Mouse (Mus musculus) MEL (cell line): Measurements from ENCODE around the gene Polr2c. TPM values are rescaled to one million over a fixed set of nuclear protein-coding genes. Genes with fewer than 3 reads are reported as not detected.

Experiments used
- DNase-seq: peaks from one replicate; pipeline ENCODE4 v3.0.0; 2011; ENCODE audit warnings: low read depth, low spot score
- H3K27ac ChIP-seq: 2 replicates; pipeline ENCODE4 v1.5.1; 2012; ENCODE audit warnings: low read depth, mild to moderate bottlenecking, control low read depth, low read length, moderate library complexity; ENCODE audit not compliant: control insufficient read depth
- H3K27me3 ChIP-seq, 2 experiments: fragments of 150-350 bp in 1 of 2; sonication (generic) in 1 of 2; 2 replicates each; pipeline ENCODE4 v1.6.1; 2012; ENCODE audit warnings: low read length in 2 of 2, mild to moderate bottlenecking in 2 of 2, improper control_type of control experiment in 1 of 2, moderate library complexity in 1 of 2; ENCODE audit not compliant: insufficient read depth in 2 of 2, control insufficient read depth in 1 of 2
- H3K36me3 ChIP-seq, 2 experiments: 2 replicates each; pipeline ENCODE4 v1.6.1; 2012 to 2014; ENCODE audit warnings: low read length in 2 of 2, improper control_type of control experiment in 1 of 2, inconsistent platforms in 1 of 2, mild to moderate bottlenecking in 1 of 2; ENCODE audit not compliant: insufficient read depth in 2 of 2, control insufficient read depth in 1 of 2
- H3K4me1 ChIP-seq, 2 experiments: fragments of 150-350 bp in 1 of 2; sonication (generic) in 1 of 2; 2 replicates each; pipeline ENCODE4 v1.6.1; 2012; ENCODE audit warnings: low read length in 2 of 2, improper control_type of control experiment in 1 of 2, mild to moderate bottlenecking in 1 of 2; ENCODE audit not compliant: insufficient read depth in 2 of 2, control insufficient read depth in 1 of 2
- H3K4me3 ChIP-seq, 2 experiments: fragments of 150-350 bp in 1 of 2; sonication (generic) in 1 of 2; 2 replicates each; pipeline ENCODE4 v1.5.1; 2012; ENCODE audit warnings: low read depth in 2 of 2, low read length in 2 of 2, mild to moderate bottlenecking in 2 of 2, moderate library complexity in 2 of 2, control low read depth in 1 of 2, improper control_type of control experiment in 1 of 2; ENCODE audit not compliant: control insufficient read depth in 1 of 2, insufficient read depth in 1 of 2
- H3K79me2 ChIP-seq: 2 replicates; pipeline ENCODE4 v1.6.1; 2012; ENCODE audit warnings: mild to moderate bottlenecking, low read length, moderate library complexity; ENCODE audit not compliant: control insufficient read depth, poor library complexity, insufficient read depth
- H3K9ac ChIP-seq: 2 replicates; pipeline ENCODE4 v1.6.1; 2012; ENCODE audit warnings: low read depth, mild to moderate bottlenecking, control low read depth, low read length, moderate library complexity; ENCODE audit not compliant: control insufficient read depth, poor library complexity, severe bottlenecking
- H3K9me3 ChIP-seq: fragments of 150-350 bp; sonication (generic); replicated peaks from 2 replicates; pipeline ENCODE4 v1.6.1; 2012; ENCODE audit warnings: mild to moderate bottlenecking, low read length, improper control_type of control experiment, moderate library complexity; ENCODE audit not compliant: insufficient read depth
- CTCF ChIP-seq, 3 experiments: IDR thresholded peaks in 2 of 3; conservative IDR thresholded peaks in 1 of 3; 2 replicates each; pipeline ENCODE4 v1.5.1; 2011 to 2012; ENCODE audit warnings: low read length in 3 of 3, low read depth in 2 of 3, mild to moderate bottlenecking in 2 of 3, improper control_type of control experiment in 1 of 3, inconsistent platforms in 1 of 3, mixed read lengths in 1 of 3, moderate library complexity in 1 of 3; ENCODE audit not compliant: control insufficient read depth in 1 of 3, insufficient read depth in 1 of 3, poor library complexity in 1 of 3, severe bottlenecking in 1 of 3
- E2F4 ChIP-seq: IDR thresholded peaks from 2 replicates; pipeline ENCODE4 v1.6.1; 2011; ENCODE audit warnings: low read depth, low read length, improper control_type of control experiment, borderline replicate concordance
- ELF1 ChIP-seq: IDR thresholded peaks from 2 replicates; pipeline ENCODE4 v1.6.1; 2014; ENCODE audit warnings: low read depth, mild to moderate bottlenecking, inconsistent platforms, low read length, improper control_type of control experiment, moderate library complexity
- GABPA ChIP-seq: IDR thresholded peaks from 2 replicates; pipeline ENCODE4 v1.6.1; 2012; ENCODE audit warnings: low read depth, mild to moderate bottlenecking, inconsistent platforms, low read length, improper control_type of control experiment, moderate library complexity
- MYB ChIP-seq: IDR thresholded peaks from 2 replicates; pipeline ENCODE4 v1.6.1; 2011; ENCODE audit warnings: mild to moderate bottlenecking, low read depth, low read length, improper control_type of control experiment
- NRF1 ChIP-seq: IDR thresholded peaks from 2 replicates; pipeline ENCODE4 v1.6.1; 2014; ENCODE audit warnings: low read depth, mild to moderate bottlenecking, inconsistent platforms, low read length, improper control_type of control experiment, moderate library complexity; ENCODE audit not compliant: poor library complexity, insufficient read depth, severe bottlenecking
- POLR2AphosphoS2 ChIP-seq: IDR thresholded peaks from 2 replicates; pipeline ENCODE4 v1.6.1; 2011; ENCODE audit warnings: low read length, improper control_type of control experiment
- RAD21 ChIP-seq: IDR thresholded peaks from 2 replicates; pipeline ENCODE4 v1.6.1; 2011; ENCODE audit warnings: mild to moderate bottlenecking, low read depth, low read length, improper control_type of control experiment
- SIN3A ChIP-seq: IDR thresholded peaks from 2 replicates; pipeline ENCODE4 v1.6.1; 2012; ENCODE audit warnings: low read length, improper control_type of control experiment, inconsistent platforms
- SMC3 ChIP-seq: IDR thresholded peaks from 2 replicates; pipeline ENCODE4 v1.6.1; 2011; ENCODE audit warnings: low read depth, low read length, improper control_type of control experiment
- TAL1 ChIP-seq: IDR thresholded peaks from 2 replicates; pipeline ENCODE4 v1.6.1; 2012; ENCODE audit warnings: mild to moderate bottlenecking, inconsistent platforms, low read length, moderate library complexity, mixed read lengths
- TBP ChIP-seq: IDR thresholded peaks from 2 replicates; pipeline ENCODE4 v1.8.0; 2011; ENCODE audit warnings: low read depth, low read length, improper control_type of control experiment
- TCF12 ChIP-seq: IDR thresholded peaks from 2 replicates; pipeline ENCODE4 v1.6.1; 2014; ENCODE audit warnings: low read depth, mild to moderate bottlenecking, inconsistent platforms, low read length, improper control_type of control experiment, moderate library complexity
- UBTF ChIP-seq: IDR thresholded peaks from 2 replicates; pipeline ENCODE4 v1.6.1; 2012; ENCODE audit warnings: low read depth, mild to moderate bottlenecking, inconsistent platforms, low read length, improper control_type of control experiment, moderate library complexity, borderline replicate concordance; ENCODE audit not compliant: insufficient read depth
- USF2 ChIP-seq, 2 experiments: IDR thresholded peaks; 2 replicates each; pipeline ENCODE4 v1.6.1; 2011 to 2012; ENCODE audit warnings: improper control_type of control experiment in 2 of 2, low read length in 2 of 2, borderline replicate concordance in 1 of 2, inconsistent platforms in 1 of 2, low read depth in 1 of 2, mild to moderate bottlenecking in 1 of 2; ENCODE audit not compliant: insufficient read depth in 1 of 2
- ZC3H11A ChIP-seq: IDR thresholded peaks from 2 replicates; pipeline ENCODE4 v1.6.1; 2012; ENCODE audit warnings: low read depth, mild to moderate bottlenecking, inconsistent platforms, low read length, improper control_type of control experiment
- ZMIZ1 ChIP-seq: IDR thresholded peaks from 2 replicates; pipeline ENCODE4 v1.6.1; 2012; ENCODE audit warnings: low read depth, mild to moderate bottlenecking, inconsistent platforms, low read length, improper control_type of control experiment, moderate library complexity
- polyA plus RNA-seq, 2 experiments: library from polyadenylated mRNA; stranded (reverse) in 1 of 2; unstranded in 1 of 2; fragments of >175 nt in 1 of 2; fragments of >200 nt in 1 of 2; gene quantifications; 2 replicates each; pipeline versions ENCODE4 v1.2.1 to v1.2.4; 2012; ENCODE audit warnings: low replicate concordance in 2 of 2, low read depth in 1 of 2; ENCODE audit not compliant: insufficient read length in 2 of 2, insufficient read depth in 1 of 2, missing spikeins in 1 of 2
- total RNA-seq: library from RNA; depleted of rRNA; stranded (reverse); fragments of 300-350 nt; gene quantifications from 2 replicates; pipeline ENCODE4 v1.2.3, GENCODE M21; 2012

The Polr2c gene
- total and polyA plus RNA-seq, 3 experiments, result 92.5 to 181 (median 151) TPM

GRCm38 (mm10) chr8:94808372-94808771, 48.9 kb upstream of the Polr2c start:
- no peak for DNase-seq
- Histone ChIP-seq H3K4me1 (peaks cover 4 to 17% of the 10 kb centered on the region in 2 experiments), H3K27me3 (no peaks in the 10 kb centered on the region), H3K27ac (no peak overlapping the region), H3K79me2 (no peaks in the 10 kb centered on the region), H3K36me3 (peaks cover 0 to 7% of the 10 kb centered on the region in 2 experiments; a peak in 2 of 4 replicates), H3K9ac (no peak overlapping the region), H3K4me3 (no peak overlapping the region), H3K9me3 (no peaks in the 10 kb centered on the region)
- no peak for TF ChIP-seq TBP
- no peak for TF ChIP-seq TAL1
- no peak for TF ChIP-seq USF2 (IDR thresholded peaks at IDR 0.05; ENCODE audit: borderline replicate concordance in 1 of 2, insufficient read depth in 1 of 2, low read depth in 1 of 2, low read length in 2 of 2)
- no peak for TF ChIP-seq ZC3H11A
- TF ChIP-seq ELF1, result no peak
- no peak for TF ChIP-seq RAD21
- TF ChIP-seq POLR2AphosphoS2, result no peak
- no peak for TF ChIP-seq E2F4
- no peak for TF ChIP-seq SIN3A
- TF ChIP-seq UBTF, result no peak
- no peak for TF ChIP-seq SMC3

DNA sequence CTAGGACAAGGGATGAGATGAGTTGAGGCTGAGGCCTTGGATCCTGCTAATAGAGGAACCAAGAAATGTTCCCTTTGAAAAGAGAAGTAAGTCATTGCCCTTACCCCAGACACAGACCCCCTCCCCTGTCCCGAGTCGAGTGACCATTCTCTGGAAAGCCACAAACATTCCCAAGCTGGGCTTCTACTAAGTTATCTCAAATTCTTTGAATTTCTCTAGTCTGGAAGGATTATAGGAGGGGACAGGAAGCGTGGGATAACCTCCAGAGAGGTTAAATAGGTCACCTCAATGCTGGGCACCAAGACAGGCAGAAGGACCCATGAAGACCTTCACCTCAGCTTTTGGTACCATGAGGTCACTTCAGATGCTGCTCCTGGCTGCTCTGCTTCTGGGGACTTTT, 47.1 kb upstream of the Polr2c start, which contains the start of gene Ccl17:
Ccl17 (plus strand) TSS at position 301 of the 400 bp plus-strand sequence.
- Histone ChIP-seq H3K4me3 (no peak within 1 kb of the TSS), H3K27me3 (no peaks in the 10 kb centered on the region), H3K4me1 (peaks cover 0 to under 1% of the 10 kb centered on the region in 2 experiments; a peak in 2 of 4 replicates), H3K27ac (no peak within 1 kb of the TSS), H3K9me3 (no peaks in the 10 kb centered on the region), H3K36me3 (no peaks in the 10 kb centered on the region), H3K79me2 (no peaks in the 10 kb centered on the region), H3K9ac (no peak within 1 kb of the TSS)
- DNase-seq, result no peak
- TF ChIP-seq GABPA (no peak), TCF12 (no peak), ZMIZ1 (no peak), MYB (no peak), CTCF (IDR thresholded peaks at IDR 0.05 in 2 of 3, conservative IDR thresholded peaks at IDR 0.05 in 1 of 3; ENCODE audit: control insufficient read depth in 1 of 3, insufficient read depth in 1 of 3, low read depth in 2 of 3, low read length in 3 of 3, poor library complexity in 1 of 3, severe bottlenecking in 1 of 3) (no peak), NRF1 (no peak)
